Mouse (Mus musculus): ENCODE measurements around the gene Rgs9bp. TPM values are rescaled to one million over a fixed set of nuclear protein-coding genes. Genes with fewer than 3 reads are reported as not detected.

Rgs9bp gene
- total RNA-seq (2021), result under 1 TPM; 0.48 TPM

- DNase-seq (ENCODE audit: low spot score in 2 of 2), result no peak
- intact Hi-C loops (cut with DNase I), result loop anchor here (2.0 kb wide), 1 partner anchor 31 kb away; no protein-coding TSS in a partner anchor
Observed at GRCm38 (mm10) chr7:35585191-35586054, at the start of gene Rgs9bp. TSS of gene Rgs9bp (minus strand) at chr7:35585582.

- intact Hi-C loops (cut with DNase I), result no loop called here
- DNase-seq (ENCODE audit: low spot score in 2 of 2), result no peak
Observed at GRCm38 (mm10) chr7:35628496-35628895, 43.1 kb upstream of the Rgs9bp start.

GRCm38 (mm10) chr7:35627371-35627770 lies 42.0 kb upstream of the Rgs9bp start:
- intact Hi-C loops (cut with DNase I), result no loop called here
- no peak for DNase-seq (ENCODE audit: low spot score in 2 of 2)

GRCm38 (mm10) chr7:35626038-35626437 lies 40.7 kb upstream of the Rgs9bp start:
- intact Hi-C loops (cut with DNase I), result no loop called here
- DNase-seq (ENCODE audit: low spot score in 2 of 2), result no peak

GRCm38 (mm10) chr7:35622626-35623025 lies 37.2 kb upstream of the Rgs9bp start:
- DNase-seq (ENCODE audit: low spot score in 2 of 2), result no peak
- intact Hi-C loops (cut with DNase I), result no loop called here

GRCm38 (mm10) chr7:35617513-35617912 lies 32.1 kb upstream of the Rgs9bp start:
- no peak for DNase-seq (ENCODE audit: low spot score in 2 of 2)
- intact Hi-C loops (cut with DNase I), result no loop called here

GRCm38 (mm10) chr7:35609245-35609644 lies 23.9 kb upstream of the Rgs9bp start:
- intact Hi-C loops (cut with DNase I), result no loop called here
- DNase-seq (ENCODE audit: low spot score in 2 of 2), result no peak

- no peak for DNase-seq (ENCODE audit: low spot score in 2 of 2)
- intact Hi-C loops (cut with DNase I), result no loop called here
Observed at GRCm38 (mm10) chr7:35606816-35607215, 21.4 kb upstream of the Rgs9bp start.

GRCm38 (mm10) chr7:35602766-35603165 lies 17.4 kb upstream of the Rgs9bp start:
- DNase-seq (ENCODE audit: low spot score in 2 of 2), result no peak
- intact Hi-C loops (cut with DNase I), result no loop called here

GRCm38 (mm10) chr7:35601106-35601505 lies 15.7 kb upstream of the Rgs9bp start:
- intact Hi-C loops (cut with DNase I), result no loop called here
- DNase-seq (ENCODE audit: low spot score in 2 of 2), result no peak

- intact Hi-C loops (cut with DNase I), result no loop called here
Observed at GRCm38 (mm10) chr7:35600031-35600430, 14.6 kb upstream of the Rgs9bp start.

GRCm38 (mm10) chr7:35599492-35599891 lies 14.1 kb upstream of the Rgs9bp start:
- DNase-seq (ENCODE audit: low spot score in 2 of 2), result peak in 1 of 2 experiments; percentile 80
- intact Hi-C loops (cut with DNase I), result no loop called here

More at GRCm38 (mm10) chr7:35600031-35600430, 14.6 kb upstream of the Rgs9bp start:
- no peak for DNase-seq (ENCODE audit: low spot score in 2 of 2)

- DNase-seq (ENCODE audit: low spot score in 2 of 2), result no peak
- intact Hi-C loops (cut with DNase I), result no loop called here
Observed at GRCm38 (mm10) chr7:35594311-35594710, 8.9 kb upstream of the Rgs9bp start.

GRCm38 (mm10) chr7:35590731-35591191 lies 5.4 kb upstream of the Rgs9bp start:
- peak in 1 of 2 experiments; percentile 73 for DNase-seq (ENCODE audit: low spot score in 2 of 2)
- intact Hi-C loops (cut with DNase I), result no loop called here

- no peak for DNase-seq (ENCODE audit: low spot score in 2 of 2)
- intact Hi-C loops (cut with DNase I), result no loop called here
Observed at GRCm38 (mm10) chr7:35589485-35589884, 4.1 kb upstream of the Rgs9bp start.

GRCm38 (mm10) chr7:35588680-35589428 lies 3.5 kb upstream of the Rgs9bp start:
- intact Hi-C loops (cut with DNase I), result no loop called here
- no peak for DNase-seq (ENCODE audit: low spot score in 2 of 2)

- intact Hi-C loops (cut with DNase I), result no loop called here
- DNase-seq (ENCODE audit: low spot score in 2 of 2), result no peak
Observed at GRCm38 (mm10) chr7:35587728-35588127, 2.3 kb upstream of the Rgs9bp start.

- intact Hi-C loops (cut with DNase I), result no loop called here
- DNase-seq (ENCODE audit: low spot score in 2 of 2), result no peak
Observed at GRCm38 (mm10) chr7:35586906-35587445, 1.6 kb upstream of the Rgs9bp start.

- peak; percentile 95 to 98 for DNase-seq (ENCODE audit: low spot score in 2 of 2)
- intact Hi-C loops (cut with DNase I), result no loop called here
Observed at GRCm38 (mm10) chr7:35586055-35586905, 898 bp upstream of the Rgs9bp start, which contains the start of gene Ankrd27. TSS of gene Ankrd27 (plus strand) at chr7:35586244.

Measured in left cerebral cortex, postnatal 25 days (tissue).